Mouse (Mus musculus) embryo, embryonic 9.5 days (tissue): ENCODE data around the gene Psip1.
A peak's percentile ranks its signal among the peaks of the same experiment; 100 is the strongest.
"Not testable (repeated sequence)": the region's sequence is repeated elsewhere in the genome, so short reads cannot be mapped to it uniquely, and the experiment has no call there.

Source experiments
- DNase-seq: peaks from one replicate; pipeline ENCODE4 v3.0.0-alpha.2; 2017; ENCODE audit errors: extremely low spot score

The Psip1 gene

DNA sequence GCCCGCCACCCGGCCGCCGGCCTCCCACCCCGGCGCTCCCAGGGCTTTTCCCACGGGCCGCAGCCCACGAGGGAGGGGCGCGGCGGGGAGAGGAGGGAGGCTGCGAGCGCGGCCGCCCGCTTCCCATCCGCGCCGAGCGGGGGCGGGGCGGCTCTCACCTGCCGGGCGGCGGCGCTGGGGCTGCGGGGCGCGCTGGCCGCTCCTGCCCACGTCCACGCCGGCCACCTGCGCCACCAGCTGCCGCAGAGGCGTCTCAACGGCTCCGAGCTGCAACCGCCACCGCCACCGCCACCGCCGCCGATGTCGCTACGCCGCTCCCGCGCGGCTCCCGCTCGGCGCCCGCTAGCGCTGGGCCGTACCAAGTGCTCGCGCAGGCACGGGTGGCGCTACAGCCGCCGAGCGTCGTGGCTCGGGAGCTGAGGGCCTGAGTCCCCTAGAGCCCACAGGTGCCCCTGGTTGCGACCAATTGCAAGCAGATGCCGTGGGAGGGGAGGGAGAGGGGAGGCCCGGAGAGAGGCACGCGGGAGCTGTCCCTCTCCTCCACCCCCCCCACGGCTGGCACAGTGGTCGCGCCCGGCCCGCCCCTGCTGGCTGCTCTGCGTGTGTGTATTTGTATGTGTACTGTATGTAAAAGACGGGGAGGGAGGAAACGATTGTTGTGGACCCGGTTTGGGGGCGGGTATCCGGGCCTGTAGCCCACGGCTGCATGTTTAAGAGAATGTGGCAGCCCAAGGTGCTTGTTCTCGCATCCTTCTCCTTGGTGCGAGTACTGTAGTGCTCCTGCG lies at the start of gene Psip1:
Psip1 (minus strand) TSS at position 343 of the 785 bp plus-strand sequence.
- DNase-seq: peak; percentile 94

DNA sequence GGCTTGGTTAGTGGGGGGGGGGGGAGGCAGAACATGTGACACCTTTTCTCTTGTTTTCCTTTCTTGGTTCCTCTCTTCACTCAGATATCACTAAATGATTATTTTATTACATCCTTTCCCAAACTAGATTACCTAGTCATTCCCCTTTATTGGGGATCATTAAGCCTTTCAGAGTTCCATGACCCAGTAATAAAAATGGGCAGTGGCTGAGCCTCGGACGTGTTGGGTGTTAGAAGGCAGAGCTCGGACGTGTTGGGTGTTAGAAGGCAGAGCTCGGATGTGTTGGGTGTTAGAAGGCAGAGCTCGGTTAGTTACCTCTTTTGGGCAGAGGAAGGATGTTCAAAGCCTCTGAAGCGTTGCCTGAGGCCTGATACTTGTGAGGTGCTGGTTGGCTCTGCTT lies 47.8 kb upstream of the Psip1 start:
- DNase-seq: no peak

- no peak for DNase-seq
These were observed 47.1 kb upstream of the Psip1 start for GRCm38 (mm10) chr4:83533168-83533911.

GRCm38 (mm10) chr4:83530060-83530459 lies 43.8 kb upstream of the Psip1 start:
- DNase-seq: not testable (repeated sequence)

DNA sequence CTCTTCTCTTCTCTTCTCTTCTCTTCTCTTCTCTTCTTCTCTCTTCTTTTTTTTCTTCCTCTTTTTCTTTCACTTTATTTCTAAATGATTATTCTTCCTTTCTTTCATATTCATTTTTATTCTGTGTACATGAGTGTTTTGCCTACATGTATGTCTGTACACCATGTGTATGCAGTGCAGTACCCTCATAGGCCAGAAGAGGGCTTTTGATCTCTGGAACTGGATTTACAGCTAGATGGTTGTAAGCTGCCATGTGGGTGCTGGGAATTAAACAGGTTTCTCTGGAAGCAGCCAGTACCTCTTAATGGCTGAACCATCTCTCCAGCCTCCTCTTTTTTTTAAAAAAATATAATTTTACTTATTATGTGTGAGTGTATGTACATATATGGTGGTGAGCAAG lies 41.7 kb upstream of the Psip1 start:
- no peak for DNase-seq

- no peak for DNase-seq
These were observed 40.7 kb upstream of the Psip1 start for GRCm38 (mm10) chr4:83526988-83527334.

GRCm38 (mm10) chr4:83526270-83526987 lies 40.2 kb upstream of the Psip1 start:
- DNase-seq: no peak

- DNase-seq: no peak
These were observed 39.4 kb upstream of the Psip1 start for GRCm38 (mm10) chr4:83525690-83526055.

DNA sequence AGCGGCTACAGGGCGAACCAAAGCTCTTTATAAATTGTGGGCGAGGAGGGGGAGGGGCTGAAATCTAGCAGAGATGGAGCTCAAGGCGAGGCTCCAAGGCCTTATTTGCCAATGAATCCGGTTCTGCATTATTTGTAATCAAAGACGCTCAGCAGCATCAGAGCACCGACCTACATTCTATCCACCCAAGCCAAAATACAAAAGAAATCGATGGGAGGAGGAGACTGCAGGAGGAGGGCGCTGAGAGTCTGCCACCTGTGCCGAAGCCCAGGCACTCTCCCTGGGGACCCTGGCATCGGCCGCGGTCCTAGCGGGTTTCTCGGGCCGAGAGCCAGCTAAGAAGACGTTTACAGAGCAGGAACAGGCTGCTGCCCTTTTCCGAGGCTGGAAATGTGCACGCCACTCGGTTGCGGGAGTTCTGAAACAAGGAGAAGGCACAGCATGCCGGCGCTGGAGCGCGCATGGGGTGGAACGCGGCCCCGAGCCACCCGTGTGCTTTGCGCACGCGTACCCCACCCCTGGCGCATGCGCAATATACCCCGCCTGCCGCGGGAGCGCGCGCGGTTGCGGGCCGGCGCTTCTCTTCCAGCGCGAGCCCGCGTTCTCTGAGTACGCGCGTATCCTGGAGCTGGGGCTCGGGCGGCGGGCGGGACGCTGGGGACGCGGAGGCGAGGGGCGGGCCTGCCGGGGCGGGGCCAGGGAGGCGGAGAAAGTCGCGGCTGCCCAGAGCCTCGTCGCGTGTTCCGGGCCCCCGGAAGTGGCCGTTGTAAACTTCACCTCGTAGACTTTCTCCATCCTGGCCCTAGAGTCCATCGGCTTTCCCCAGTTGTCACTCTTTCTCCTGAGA lies 38.8 kb upstream of the Psip1 start, which contains the start of gene Ccdc171:
Ccdc171 (plus strand) TSS at position 703 of the 847 bp plus-strand sequence.
- DNase-seq: peak; percentile 98

- no peak for DNase-seq
These were observed 38.2 kb upstream of the Psip1 start for GRCm38 (mm10) chr4:83524456-83524842.

DNA sequence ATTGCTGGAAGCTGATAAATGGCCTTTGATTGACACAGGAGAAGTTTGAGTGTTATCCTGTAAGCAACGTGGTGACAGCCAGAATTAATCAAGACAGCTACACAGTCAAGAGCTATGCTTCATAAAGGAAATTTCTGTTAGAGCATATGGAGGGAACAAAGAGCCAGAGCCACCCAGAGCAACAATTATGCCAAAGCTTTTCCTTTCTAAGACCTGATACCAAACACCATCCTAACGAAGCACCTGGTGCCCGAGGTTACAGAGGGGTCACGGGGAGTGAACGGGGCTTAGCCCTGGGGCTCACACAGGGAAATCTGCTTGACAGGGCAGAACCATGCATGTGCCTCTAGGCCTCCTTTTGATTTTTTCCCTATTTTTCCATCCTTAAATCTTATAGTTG lies 35.8 kb upstream of the Psip1 start:
- DNase-seq: no peak

DNA sequence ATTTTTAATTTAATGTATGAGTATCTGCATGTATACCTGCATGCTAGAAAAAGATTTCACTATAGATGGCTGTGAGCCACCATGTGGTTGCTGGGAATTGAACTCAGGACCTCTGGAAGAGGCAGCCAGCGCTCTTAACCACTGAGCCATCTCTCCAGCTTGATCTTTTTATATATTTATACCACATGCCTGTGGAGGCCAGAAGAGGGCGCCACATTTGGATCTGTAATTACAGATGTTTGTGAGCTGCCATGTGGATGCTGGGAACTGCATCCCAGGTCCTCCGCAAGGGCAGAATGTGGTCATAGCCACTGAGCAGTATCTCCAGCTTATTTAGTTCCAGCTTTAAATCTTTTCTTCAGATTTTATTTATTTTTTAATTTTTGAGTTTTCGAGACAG lies 34.0 kb upstream of the Psip1 start:
- DNase-seq: no peak

GRCm38 (mm10) chr4:83519807-83520206 lies 33.5 kb upstream of the Psip1 start:
- no peak for DNase-seq

GRCm38 (mm10) chr4:83519148-83519547 lies 32.9 kb upstream of the Psip1 start:
- DNase-seq: no peak

DNA sequence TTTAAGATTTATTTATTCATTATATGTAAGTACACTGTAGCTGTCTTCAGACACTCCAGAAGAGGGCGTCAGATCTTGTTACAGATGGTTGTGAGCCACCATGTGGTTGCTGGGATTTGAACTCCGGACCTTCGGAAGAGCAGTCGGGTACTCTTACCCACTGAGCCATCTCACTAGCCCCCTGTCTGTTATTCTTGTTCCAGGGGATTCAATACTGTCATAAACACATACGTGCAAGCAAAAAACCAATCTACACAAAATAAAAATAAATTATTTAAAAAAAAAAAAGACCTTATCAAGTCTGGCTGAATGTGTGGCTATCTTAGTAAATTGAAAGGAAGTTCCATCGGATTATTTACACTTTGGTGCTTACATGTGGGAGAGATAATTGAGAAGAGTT lies 29.9 kb upstream of the Psip1 start:
- not testable (repeated sequence) for DNase-seq

DNA sequence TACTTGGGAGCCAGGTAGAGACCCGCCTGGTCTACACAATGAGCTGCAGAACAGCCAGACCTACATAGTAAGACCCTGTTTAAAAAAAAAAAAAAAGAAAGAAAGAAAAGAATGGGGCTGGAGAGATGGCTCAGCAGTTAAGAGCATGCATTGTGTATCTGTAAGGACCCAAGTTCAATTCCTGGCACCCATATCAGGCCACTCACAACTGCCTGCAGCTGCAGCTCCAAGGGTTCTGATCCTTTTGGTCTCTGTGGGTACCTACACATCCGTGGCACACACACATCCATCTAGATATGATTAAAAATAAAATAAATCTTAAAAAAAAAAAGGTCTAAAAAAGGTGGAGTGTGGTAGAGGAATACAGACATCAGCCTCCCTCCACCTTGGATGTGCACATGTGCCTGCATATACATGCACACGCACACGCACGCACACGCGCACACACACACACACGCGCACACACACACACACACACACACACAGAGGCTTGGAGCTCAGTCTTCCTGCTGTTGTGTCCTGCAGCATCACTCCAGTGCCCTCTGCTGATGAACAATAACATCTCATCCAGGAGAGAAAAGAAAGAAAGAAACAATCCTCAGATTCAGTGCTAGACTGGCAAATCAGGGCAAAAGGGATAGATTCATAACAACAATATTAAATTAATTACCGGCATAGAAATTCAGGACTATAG lies 28.9 kb upstream of the Psip1 start:
- no peak for DNase-seq

- no peak for DNase-seq
These were observed 27.9 kb upstream of the Psip1 start for GRCm38 (mm10) chr4:83514183-83514582.

- no peak for DNase-seq
These were observed 26.4 kb upstream of the Psip1 start for GRCm38 (mm10) chr4:83512644-83513043.

GRCm38 (mm10) chr4:83512217-83512616 lies 26.0 kb upstream of the Psip1 start:
- DNase-seq: no peak

GRCm38 (mm10) chr4:83511083-83511482 lies 24.8 kb upstream of the Psip1 start:
- no peak for DNase-seq

- DNase-seq: no peak
These were observed 23.3 kb upstream of the Psip1 start for GRCm38 (mm10) chr4:83509600-83509999.
